Mouse (Mus musculus): ENCODE results near the gene Leng9.
"Not testable (repeated sequence)": the region's sequence is repeated elsewhere in the genome, so short reads cannot be mapped to it uniquely, and the experiment has no call there.

The Leng9 gene

GRCm38 (mm10) chr7:4150059-4150541 lies at the start of gene Leng9:
Gene Leng9 (minus strand): TSS chr7:4150374.
- DNase-seq (ENCODE audit: low spot score), result no peak

DNA sequence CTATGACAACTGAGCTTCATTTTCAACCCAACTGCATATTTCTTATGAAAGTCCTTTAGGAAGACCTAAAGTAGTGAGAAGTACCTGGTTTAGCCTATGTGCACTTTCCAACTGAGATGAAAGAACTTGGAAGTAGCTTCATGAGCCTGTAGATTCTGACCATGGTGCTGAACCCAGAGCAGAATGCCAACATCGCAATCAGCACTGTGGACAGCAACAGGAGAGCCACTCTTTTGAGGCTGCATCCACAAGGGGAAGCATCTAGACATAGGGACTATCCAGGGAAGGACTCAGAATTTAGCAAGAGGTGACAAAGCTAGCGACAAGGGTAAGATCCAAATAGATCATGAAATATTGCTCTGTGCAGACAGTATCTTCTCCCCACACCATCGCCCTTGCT lies 28.3 kb upstream of the Leng9 start:
- no peak for DNase-seq (ENCODE audit: low spot score)

GRCm38 (mm10) chr7:4170193-4170938 lies 20.2 kb upstream of the Leng9 start:
- no peak for DNase-seq (ENCODE audit: low spot score)

- DNase-seq (ENCODE audit: low spot score), result no peak
These were observed 16.9 kb upstream of the Leng9 start for GRCm38 (mm10) chr7:4167098-4167497.

DNA sequence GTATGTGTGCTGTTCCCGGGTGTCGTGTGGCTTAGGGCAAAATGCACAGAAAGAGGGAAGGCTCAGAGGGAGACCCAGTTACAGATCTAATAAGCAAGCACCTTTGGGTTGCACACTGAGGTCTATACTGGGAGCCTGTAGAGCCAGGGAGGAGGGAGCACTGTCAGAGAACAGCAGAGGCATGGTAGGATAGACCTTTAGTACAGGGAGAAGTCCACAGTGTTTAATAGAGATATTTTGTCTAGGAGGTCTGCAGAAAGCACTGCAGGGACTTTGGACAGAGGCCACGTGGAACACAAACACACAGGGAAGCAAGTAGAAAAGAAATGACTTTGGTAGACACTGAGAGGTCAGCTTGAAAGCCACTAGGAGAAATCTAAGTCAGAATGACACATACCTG lies 15.1 kb upstream of the Leng9 start:
- no peak for DNase-seq (ENCODE audit: low spot score)

DNA sequence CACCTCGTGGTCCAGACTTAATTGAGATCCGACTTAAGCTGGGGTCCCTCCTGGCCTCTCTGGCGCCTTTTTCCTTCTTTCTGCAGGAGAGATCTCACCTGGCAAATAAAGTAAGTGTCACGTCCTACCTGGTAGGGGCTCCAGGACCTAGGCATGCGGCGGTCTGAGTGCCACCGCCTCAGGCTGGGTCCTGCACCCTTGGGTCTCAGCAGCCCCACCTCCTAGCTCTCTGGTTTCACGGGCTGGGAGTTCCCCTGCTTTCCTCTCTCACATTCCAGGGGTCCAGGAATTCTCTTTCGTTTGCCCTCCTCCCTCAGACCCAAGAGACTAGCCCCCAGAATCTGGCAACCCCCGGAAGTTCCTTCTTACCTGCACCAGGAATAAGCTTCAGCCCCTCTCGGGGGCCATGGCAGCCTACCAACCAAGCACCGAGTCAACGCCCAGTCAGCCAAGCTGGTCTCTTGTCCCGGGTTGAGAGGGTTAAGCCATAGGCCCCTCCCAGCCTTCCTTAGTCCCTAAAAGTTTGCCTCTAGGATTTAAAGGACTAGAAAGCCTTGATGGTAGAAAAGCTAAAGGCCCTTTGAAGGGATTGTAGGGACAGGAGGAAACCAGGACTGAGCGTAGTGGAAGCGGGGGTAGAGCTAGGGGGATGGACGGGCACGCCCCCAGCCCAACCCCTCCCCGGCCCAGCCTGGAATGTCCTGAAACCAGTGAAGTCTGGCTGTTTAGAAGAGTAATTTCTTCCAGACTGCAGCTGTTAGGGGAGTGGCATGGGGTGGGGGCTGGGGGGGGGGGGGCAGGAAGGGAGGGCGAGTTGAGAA lies 14.1 kb upstream of the Leng9 start, which contains the start of gene Cdc42ep5:
Cdc42ep5 (minus strand) TSS at position 771 of the 821 bp plus-strand sequence.
- DNase-seq (ENCODE audit: low spot score), result no peak

GRCm38 (mm10) chr7:4163571-4164072 lies 13.4 kb upstream of the Leng9 start:
- DNase-seq (ENCODE audit: low spot score), result no peak

- not testable (repeated sequence) for DNase-seq (ENCODE audit: low spot score)
These were observed 11.4 kb upstream of the Leng9 start for GRCm38 (mm10) chr7:4161596-4161995.

DNA sequence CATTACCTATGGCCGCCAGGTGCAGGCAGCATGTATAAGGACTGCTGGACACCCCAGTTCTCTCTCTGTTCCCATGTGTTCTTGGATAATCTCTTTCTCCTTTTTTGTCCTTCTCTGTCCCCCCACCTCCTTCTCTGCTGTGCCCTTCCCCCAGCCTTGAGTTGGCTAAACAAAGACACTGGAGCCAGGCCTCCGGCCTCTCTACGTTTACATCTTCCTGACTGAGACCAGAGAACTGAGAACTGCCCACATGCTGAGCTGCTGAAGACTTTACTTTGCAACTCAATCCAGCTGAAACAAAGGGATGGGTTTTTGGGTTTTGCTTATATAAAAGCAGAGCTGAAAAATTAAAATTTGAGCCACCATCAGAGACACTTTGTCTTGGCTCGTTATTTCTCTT lies 4.8 kb upstream of the Leng9 start:
- no peak for DNase-seq (ENCODE audit: low spot score)

DNA sequence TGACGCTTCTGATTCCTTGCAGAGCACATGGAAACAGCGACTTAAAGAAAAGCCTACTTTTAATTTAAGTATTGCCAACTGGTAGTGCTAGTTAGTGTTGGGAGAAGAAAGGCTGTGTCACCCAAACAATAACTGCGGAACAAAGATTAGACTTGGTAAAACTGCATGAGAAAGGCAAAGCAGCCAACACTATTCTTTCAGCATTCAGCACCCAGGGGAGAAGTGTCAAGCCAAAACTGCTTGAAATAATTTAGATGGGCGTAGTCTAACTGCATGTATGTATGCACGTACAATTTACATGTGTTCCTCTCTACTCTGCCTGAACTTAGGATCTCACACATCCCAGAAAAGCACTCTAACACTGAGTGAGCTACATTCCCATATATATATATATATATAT lies 4.2 kb upstream of the Leng9 start:
- DNase-seq (ENCODE audit: low spot score), result no peak

DNA sequence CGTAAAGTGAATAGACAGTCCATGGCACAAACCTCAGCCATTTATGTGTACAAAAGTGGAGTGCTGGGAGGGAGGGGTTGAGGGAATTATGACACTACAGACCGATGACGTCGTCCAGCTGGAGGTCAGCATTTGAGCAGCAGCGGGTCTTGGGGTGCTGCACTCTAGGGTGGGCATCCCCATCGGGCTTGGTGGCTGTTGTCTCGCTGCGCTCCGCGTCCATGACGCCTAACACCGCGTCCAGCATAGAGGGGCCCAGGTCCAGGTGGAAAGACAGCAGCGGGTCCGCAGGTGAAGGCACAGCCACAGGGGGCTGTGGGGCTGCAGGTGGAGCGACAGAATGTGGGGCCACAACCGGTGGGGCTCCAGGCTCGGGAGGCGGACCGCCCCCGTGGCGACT lies 1.1 kb upstream of the Leng9 start:
- DNase-seq (ENCODE audit: low spot score), result no peak

GRCm38 (mm10) chr7:4150811-4151221 lies 642 bp upstream of the Leng9 start:
- DNase-seq (ENCODE audit: low spot score), result no peak

DNA sequence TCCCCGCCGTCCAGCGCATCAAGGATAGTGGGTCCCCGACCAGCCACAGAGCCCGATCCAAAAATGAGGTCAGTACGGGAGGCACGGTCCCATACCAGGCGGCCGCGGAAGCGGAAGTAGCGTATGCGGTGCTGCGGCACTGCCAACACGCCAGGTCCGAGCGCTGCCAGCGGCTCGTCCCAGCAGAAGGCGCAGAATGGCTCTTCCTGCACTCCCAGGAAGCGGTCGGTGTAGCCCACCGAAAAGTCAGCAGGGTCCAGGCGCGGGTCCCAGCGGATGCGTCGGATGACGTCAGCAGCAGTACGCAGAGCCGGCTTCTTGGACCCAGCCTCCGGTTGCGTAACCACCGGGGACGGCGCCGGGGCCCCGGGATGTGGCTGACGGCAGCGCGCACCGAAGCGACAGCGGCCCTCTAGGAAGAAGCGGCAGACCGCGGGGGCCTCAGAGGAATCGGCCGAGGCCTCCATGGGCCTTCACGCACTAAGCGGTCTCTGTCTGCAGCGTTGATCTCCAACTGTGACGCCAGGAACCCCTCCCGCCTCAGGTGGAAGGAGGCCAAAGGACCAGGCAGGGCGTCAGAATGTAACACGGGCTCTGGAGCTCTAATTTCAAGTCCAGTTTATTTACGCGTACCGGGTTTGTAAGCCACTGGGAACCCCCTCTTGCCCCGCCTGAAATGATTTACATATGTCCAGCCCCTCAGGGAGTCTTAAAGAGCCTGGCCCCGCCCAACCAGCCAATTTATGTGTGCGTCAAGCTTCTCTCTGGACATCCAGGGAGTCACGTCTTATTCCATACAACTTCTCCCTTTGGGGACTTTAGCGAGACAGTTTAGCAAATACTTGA lies 742 bp downstream of the Leng9 start:
- no peak for DNase-seq (ENCODE audit: low spot score)

DNA sequence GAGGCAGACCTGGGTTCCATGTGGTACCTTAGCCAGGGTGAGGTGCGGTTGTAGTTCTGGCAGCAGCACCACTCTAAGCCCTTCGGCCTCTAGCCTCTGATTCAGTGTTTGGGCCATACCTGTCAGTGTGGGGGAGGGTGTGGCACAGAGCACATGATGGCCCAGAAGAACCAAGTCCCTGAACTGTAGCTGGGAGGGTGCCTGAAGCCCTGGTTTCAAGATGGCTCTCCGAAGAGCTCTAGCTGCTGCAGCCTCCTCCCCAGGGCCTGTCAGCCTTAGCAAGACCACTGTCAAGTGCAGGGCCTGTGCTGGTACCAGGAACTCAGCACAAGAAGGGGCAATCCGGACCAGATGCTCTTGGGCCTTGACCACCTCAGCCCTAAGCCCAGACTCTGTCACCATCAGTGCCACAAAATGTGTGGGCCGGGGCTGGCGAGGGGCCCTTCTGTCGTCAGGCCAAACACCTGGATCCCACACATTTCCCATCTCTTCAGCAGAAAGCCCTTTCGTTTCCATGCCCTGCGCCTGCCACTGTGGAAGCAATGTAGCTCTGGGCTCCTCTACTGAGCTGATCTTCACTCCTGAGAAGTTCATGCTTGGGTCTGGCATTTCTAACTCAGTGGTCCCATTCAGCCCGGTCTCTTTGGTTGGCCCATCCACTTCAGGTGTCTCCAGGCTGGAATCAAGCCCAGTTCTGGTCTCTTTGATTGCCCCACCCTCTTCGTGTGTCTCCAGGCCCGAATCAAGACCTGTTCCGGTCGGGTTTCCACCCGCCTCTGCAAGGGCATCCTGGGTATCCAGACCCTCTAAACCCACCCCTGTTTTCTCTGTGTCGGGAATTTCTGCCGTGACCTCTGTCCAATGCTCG lies 1.6 kb downstream of the Leng9 start:
- no peak for DNase-seq (ENCODE audit: low spot score)

DNA sequence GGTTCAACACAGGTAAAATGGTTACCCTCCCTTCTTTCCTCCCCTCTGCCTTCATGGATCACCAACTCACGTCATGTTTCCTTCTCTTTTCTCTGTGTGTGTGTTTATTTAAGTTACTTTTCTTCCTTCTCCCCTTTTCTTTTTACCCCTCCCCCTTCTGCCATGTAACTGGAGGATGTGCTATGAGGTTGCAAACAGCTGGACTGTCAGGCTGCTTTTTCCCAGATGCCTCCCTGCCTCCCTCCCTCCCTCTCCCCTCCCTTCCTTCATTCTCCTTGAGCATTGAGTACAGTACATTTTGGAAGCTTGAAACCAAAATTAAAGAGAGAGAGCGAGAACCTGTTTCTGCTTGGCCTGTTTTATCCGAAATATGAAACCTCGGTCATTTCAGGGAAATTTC lies 2.3 kb downstream of the Leng9 start:
- no peak for DNase-seq (ENCODE audit: low spot score)

- DNase-seq (ENCODE audit: low spot score), result no peak
These were observed 2.8 kb downstream of the Leng9 start for GRCm38 (mm10) chr7:4147371-4147770.

GRCm38 (mm10) chr7:4146241-4147180 lies 3.7 kb downstream of the Leng9 start:
- peak; percentile 4 for DNase-seq (ENCODE audit: low spot score)

- DNase-seq (ENCODE audit: low spot score), result no peak
These were observed 4.5 kb downstream of the Leng9 start for GRCm38 (mm10) chr7:4145552-4146190.
